Comparison of ENCODE assay signal across 18 mouse cellular contexts in genomic region chr11:119783653-119784052, GRCm38 (mm10).
"Had no signal": no experiment of that assay in that cellular context is flagged by ENCODE, and none has a peak within 500 bp of the region (broad histone marks: within the 10 kb centered on the region; RNA-seq: fewer than 3 reads in every experiment).

No protein-coding gene starts in this region.

- H3K9ac ChIP-seq: liver, embryonic 13.5 days; neural tube, embryonic 12.5 days; neural tube, embryonic 15.5 days; stomach, embryonic 15.5 days had no signal

- DNase-seq: kidney, adult 2 months; kidney, postnatal 25 days; layer of hippocampus, postnatal 36 days; liver, embryonic 13.5 days; lung, adult 2 months; lung, postnatal 14 days; lung, postnatal 4 days; midbrain, embryonic 14.5 days; right cerebral cortex, adult 18-20 months; right cerebral cortex, postnatal 14 days; spleen, adult 18-20 months; thymus, postnatal 36 days had no signal

- H3K4me2 ChIP-seq: liver, embryonic 13.5 days; midbrain, embryonic 11.5 days; neural tube, embryonic 12.5 days; neural tube, embryonic 15.5 days; stomach, embryonic 15.5 days had no signal

- H3K4me1 ChIP-seq: liver, embryonic 13.5 days; stomach, embryonic 15.5 days had no signal

- H3K4me3 ChIP-seq: left cerebral cortex, adult 2 months; liver, embryonic 13.5 days; neural tube, embryonic 12.5 days; neural tube, embryonic 15.5 days; stomach, embryonic 15.5 days had no signal

- H3K9me3 ChIP-seq: liver, embryonic 13.5 days; neural tube, embryonic 12.5 days; neural tube, embryonic 15.5 days; stomach, embryonic 15.5 days had no signal

- H3K27ac ChIP-seq: kidney, postnatal 0 days; left cerebral cortex, adult 2 months; liver, embryonic 13.5 days; neural tube, embryonic 12.5 days; neural tube, embryonic 15.5 days; stomach, embryonic 15.5 days had no signal

- H3K36me3 ChIP-seq: neural tube, embryonic 12.5 days; stomach, embryonic 15.5 days had no signal

- H3K27me3 ChIP-seq: liver, embryonic 13.5 days; neural tube, embryonic 12.5 days; neural tube, embryonic 15.5 days; stomach, embryonic 15.5 days had no signal
